ENCODE assay signal across 8 mouse cellular contexts in genomic region chr5:105400424-105401375, GRCm38 (mm10). TPM values are rescaled to one million over a fixed set of nuclear protein-coding genes. Genes with fewer than 3 reads are reported as not detected.
DNase-seq lines count a peak whose midpoint lies in the region; ATAC-seq and TF ChIP-seq lines count a peak whose summit lies in the region.

No protein-coding gene starts in this region.

- peak overlapping the region; percentile 36 for H3K4me3 ChIP-seq in kidney, adult 2 months (ENCODE audit: insufficient read depth, low read depth, low read length)
- H3K4me3 ChIP-seq in heart, embryonic 13.5 days = peak overlapping the region; percentile 41
- no peak overlapping the region for H3K4me3 ChIP-seq in neural tube, embryonic 12.5 days
- H3K4me3 ChIP-seq in thymus, adult 2 months (ENCODE audit: control insufficient read depth, insufficient read depth, low read length) = no peak overlapping the region

- H3K27me3 ChIP-seq in kidney, adult 2 months (replicated peaks; ENCODE audit: control insufficient read depth, insufficient read depth, low read length) = peaks cover 1% of the 10 kb centered on the region
- no peaks in the 10 kb centered on the region for H3K27me3 ChIP-seq in heart, embryonic 13.5 days (replicated peaks)
- H3K27me3 ChIP-seq in neural tube, embryonic 12.5 days (replicated peaks) = no peaks in the 10 kb centered on the region
- no peaks in the 10 kb centered on the region for H3K27me3 ChIP-seq in thymus, adult 2 months (ENCODE audit: control insufficient read depth, insufficient read depth, low read length)

- peaks cover 3% of the 10 kb centered on the region; the same call in 1 of the 2 replicates for H3K4me1 ChIP-seq in kidney, adult 2 months (ENCODE audit: control insufficient read depth, insufficient read depth, low read length)
- H3K4me1 ChIP-seq in heart, embryonic 13.5 days = peaks cover 8% of the 10 kb centered on the region; the same call in 1 of the 2 replicates
- H3K4me1 ChIP-seq in neural tube, embryonic 12.5 days = peaks cover 7% of the 10 kb centered on the region; the same call in 1 of the 2 replicates
- no peaks in the 10 kb centered on the region for H3K4me1 ChIP-seq in thymus, adult 2 months (replicated peaks; ENCODE audit: control insufficient read depth, insufficient read depth, low read length)

- WGBS in kidney, adult 2 months = 36% methylated on average over 17 of the region's 17 CpGs
- WGBS in heart, embryonic 13.5 days = 64% methylated on average over 17 of the region's 17 CpGs
- WGBS in neural tube, embryonic 12.5 days = 22% methylated on average over 17 of the region's 17 CpGs
- WGBS in thymus, adult 2 months = 78% methylated on average over 17 of the region's 17 CpGs

- no peak for ATAC-seq in heart, embryonic 13.5 days (ENCODE audit: extremely low read depth, insufficient number of reproducible peaks, low FRiP score, low TSS enrichment)
- ATAC-seq in neural tube, embryonic 12.5 days (ENCODE audit: low FRiP score, low read depth) = peak; percentile 88

- peak overlapping the region; percentile 58 for H3K9ac ChIP-seq in heart, embryonic 13.5 days
- no peak overlapping the region for H3K9ac ChIP-seq in neural tube, embryonic 12.5 days

- H3K27ac ChIP-seq in kidney, adult 2 months (ENCODE audit: insufficient read depth, low read depth, low read length) = no peak overlapping the region
- H3K27ac ChIP-seq in heart, embryonic 13.5 days (replicated peaks) = no peak overlapping the region
- peak overlapping the region; percentile 13; the same call in 1 of the 2 replicates for H3K27ac ChIP-seq in neural tube, embryonic 12.5 days
- H3K27ac ChIP-seq in thymus, adult 2 months (ENCODE audit: control insufficient read depth, insufficient read depth, low read length) = no peak overlapping the region

- DNase-seq in kidney, adult 2 months = peak; percentile 8
- no peak for DNase-seq in kidney, postnatal 25 days
- DNase-seq in adipocyte (ENCODE audit: low spot score) = peak; percentile 40
- DNase-seq in left cerebral cortex, postnatal 14 days (ENCODE audit: low spot score in 2 of 2) = peak; percentile 26 to 47
- no peak for DNase-seq in thymus, adult 2 months
- DNase-seq in testis, postnatal 10 days (ENCODE audit: low spot score) = no peak

- no peak for TF ChIP-seq CTCF in kidney, adult 2 months (conservative IDR thresholded peaks at IDR 0.05; ENCODE audit: insufficient read depth, insufficient read length, low read depth, low read length)
- TF ChIP-seq CTCF in thymus, adult 2 months (IDR thresholded peaks at IDR 0.05; ENCODE audit: borderline replicate concordance, control insufficient read depth, extremely low read depth, insufficient read depth, low read length, poor library complexity) = no peak

- intact Hi-C loops in left cerebral cortex, postnatal 14 days (cut with DNase I) = no loop called here

- no peaks in the 10 kb centered on the region for H3K9me3 ChIP-seq in heart, embryonic 13.5 days
- no peaks in the 10 kb centered on the region for H3K9me3 ChIP-seq in neural tube, embryonic 12.5 days

- no peaks in the 10 kb centered on the region for H3K36me3 ChIP-seq in kidney, adult 2 months (ENCODE audit: control insufficient read depth, insufficient read depth, low read length)
- no peaks in the 10 kb centered on the region for H3K36me3 ChIP-seq in heart, embryonic 13.5 days
- H3K36me3 ChIP-seq in neural tube, embryonic 12.5 days = no peaks in the 10 kb centered on the region
- H3K36me3 ChIP-seq in thymus, adult 2 months (ENCODE audit: control insufficient read depth, insufficient read depth, low read length) = no peaks in the 10 kb centered on the region

- peak overlapping the region; percentile 66 for H3K4me2 ChIP-seq in heart, embryonic 13.5 days
- peak overlapping the region; percentile 56 for H3K4me2 ChIP-seq in neural tube, embryonic 12.5 days (replicated peaks)

- TF ChIP-seq POLR2A in kidney, adult 2 months (IDR thresholded peaks at IDR 0.05; ENCODE audit: low read depth, low read length) = no peak
- TF ChIP-seq POLR2A in thymus, adult 2 months (IDR thresholded peaks at IDR 0.05; ENCODE audit: control insufficient read depth, extremely low read depth, insufficient read depth, low read length, poor library complexity) = no peak

RNA-seq across cellular contexts. Expression of gene Lrrc8b, which starts 14.9 kb away (rescaled TPM):
- polyA plus RNA-seq in kidney, adult 2 months (2012; rRNA removed) = 17.9 and 20.7 TPM in 2 replicates
- polyA plus RNA-seq in heart, embryonic 13.5 days (2015; fragmentation: Nextera tagmentation; extraction: Ambion mirVana) = 3.7 and 3.8 TPM in 2 replicates
- 100 to 1,000 TPM; 121 to 132 TPM for total RNA-seq in left cerebral cortex, postnatal 14 days (2021)
- polyA plus RNA-seq in neural tube, embryonic 12.5 days (2016; fragmentation: Nextera tagmentation; extraction: Ambion mirVana) = 11.8 and 14.8 TPM in 2 replicates
- 19.2 and 22.5 TPM in 2 replicates for polyA plus RNA-seq in thymus, adult 2 months (2012; rRNA removed)

Comparison
In these comparisons a context has a peak if more than half of its experiments do, and no peak if none do; other contexts are left out.
1. DNase-seq: peak in kidney, adult 2 months (single experiment), adipocyte (single experiment) and left cerebral cortex, postnatal 14 days (2 of 2); none in kidney, postnatal 25 days (0 of 2), thymus, adult 2 months (single experiment) and testis, postnatal 10 days (single experiment).
2. H3K4me3 ChIP-seq: peak in kidney, adult 2 months (single experiment) and heart, embryonic 13.5 days (single experiment); none in neural tube, embryonic 12.5 days (single experiment) and thymus, adult 2 months (single experiment).